Mouse (Mus musculus): Measurements from ENCODE around the gene Rhobtb3. TPM values are rescaled to one million over a fixed set of nuclear protein-coding genes. Genes with fewer than 3 reads are reported as not detected.

The Rhobtb3 gene
- 14.9 and 17.2 TPM in 2 replicates for polyA plus RNA-seq (2012; rRNA removed)

DNA sequence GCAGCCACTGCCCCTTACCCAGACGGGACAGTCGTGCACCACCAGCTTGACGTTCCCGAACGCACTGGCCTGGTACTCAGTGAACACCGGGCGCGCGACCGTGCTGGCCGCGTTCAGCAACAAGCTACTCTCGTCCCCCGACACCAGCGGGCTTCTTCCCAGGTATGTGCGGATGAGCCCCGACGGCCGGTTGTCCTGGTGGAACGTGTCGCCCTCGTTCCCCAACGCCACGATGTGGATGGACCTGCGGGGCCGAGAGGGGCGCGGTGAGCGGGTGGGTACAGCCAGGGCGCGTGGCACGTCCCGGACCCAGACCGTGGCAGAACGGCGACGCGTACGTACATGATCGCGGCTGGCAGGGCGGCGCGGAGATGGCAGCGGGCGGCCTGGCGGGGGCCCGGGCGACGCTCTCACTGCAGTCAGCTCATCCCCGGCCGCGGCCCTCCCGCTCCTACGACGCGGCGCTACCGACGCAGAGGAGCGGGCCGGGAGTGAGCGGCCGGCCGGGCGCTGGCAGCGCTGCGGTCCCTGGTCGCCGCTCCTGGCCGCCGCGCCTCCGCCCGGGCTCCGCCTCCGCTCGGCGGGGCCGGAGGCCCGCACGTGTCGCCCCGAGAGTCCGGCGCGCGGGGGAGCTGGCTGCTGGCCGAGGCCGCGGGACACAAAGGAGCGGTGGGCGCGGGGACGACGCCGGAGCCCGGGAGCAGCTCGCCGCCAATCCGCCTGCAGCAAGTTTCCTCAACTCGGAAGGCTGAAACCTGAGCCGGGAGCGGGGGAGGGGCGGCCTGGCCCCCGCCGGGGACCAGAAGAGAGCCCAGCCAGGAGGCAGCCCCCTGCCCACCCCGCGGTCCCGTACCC, at the start of gene Rhobtb3:
Gene Rhobtb3 (minus strand): TSS at position 737 of the 855 bp plus-strand sequence.
- H3K27ac ChIP-seq (ENCODE audit: insufficient read depth, low read length): peak within 1 kb of the TSS; percentile 58
- TF ChIP-seq CTCF (IDR thresholded peaks at IDR 0.05; ENCODE audit: borderline replicate concordance, insufficient read depth, low read depth, low read length): no peak
- TF ChIP-seq POLR2A (IDR thresholded peaks at IDR 0.05; ENCODE audit: borderline replicate concordance, insufficient read depth, low read length): 0 out of 2 replicates have a peak, but pooled peaks have one; percentile 9
- H3K4me3 ChIP-seq (replicated peaks; ENCODE audit: insufficient read depth, low read depth, low read length): peak within 1 kb of the TSS; percentile 76
- no peaks in the 10 kb centered on the region for H3K27me3 ChIP-seq (ENCODE audit: control insufficient read depth, insufficient read depth, low read length)
- DNase-seq: peak; percentile 67 to 78
- under 1% methylated on average over 109 of the region's 110 CpGs for WGBS
- H3K4me1 ChIP-seq (ENCODE audit: control insufficient read depth, insufficient read depth, low read length): no peaks in the 10 kb centered on the region

DNA sequence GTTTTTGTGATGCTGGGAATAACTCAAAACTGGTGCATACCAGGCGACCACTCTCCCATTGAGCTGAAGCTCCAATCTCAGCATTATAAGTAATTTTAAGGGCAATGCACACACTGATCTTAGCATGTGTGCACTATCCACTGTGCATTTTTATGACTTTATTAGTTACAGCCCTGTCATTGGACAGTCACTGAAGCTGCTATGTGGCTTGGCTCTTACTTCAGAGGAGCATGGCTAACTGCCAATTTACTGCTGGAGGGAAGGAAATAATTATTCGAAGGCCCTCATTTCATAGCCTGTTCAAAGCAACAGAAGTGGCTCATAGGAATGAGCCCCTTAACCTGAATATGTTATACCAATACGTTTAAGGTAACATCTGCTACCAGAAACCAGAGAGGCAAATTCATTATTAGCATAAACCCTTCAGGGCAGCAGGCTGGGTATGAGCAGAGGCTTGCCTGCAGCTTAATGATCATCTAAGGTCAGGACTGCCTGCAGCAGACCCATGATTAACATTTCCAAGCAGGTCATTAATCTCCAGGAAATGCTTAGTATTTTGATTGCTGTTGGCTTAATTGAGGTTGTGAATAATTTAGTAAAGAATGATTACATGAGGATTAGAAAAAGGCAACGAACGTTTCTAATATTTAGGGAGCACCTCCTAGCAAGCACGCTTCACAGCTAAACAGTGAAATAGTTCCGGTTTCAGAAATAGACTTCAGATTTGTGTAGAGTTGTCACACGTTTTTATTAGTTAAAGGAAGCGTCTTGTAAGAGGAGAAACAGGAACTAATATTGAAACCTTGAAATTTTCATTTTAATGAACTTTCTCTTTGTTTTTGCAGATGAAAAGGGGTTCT, 48.7 kb upstream of the Rhobtb3 start:
- H3K4me3 ChIP-seq (replicated peaks; ENCODE audit: insufficient read depth, low read depth, low read length): no peak overlapping the region
- DNase-seq: peak in 1 of 2 experiments; percentile 11
- no peak for TF ChIP-seq POLR2A (IDR thresholded peaks at IDR 0.05; ENCODE audit: borderline replicate concordance, insufficient read depth, low read length)
- no peak for TF ChIP-seq CTCF (IDR thresholded peaks at IDR 0.05; ENCODE audit: borderline replicate concordance, insufficient read depth, low read depth, low read length)
- H3K4me1 ChIP-seq (ENCODE audit: control insufficient read depth, insufficient read depth, low read length): no peaks in the 10 kb centered on the region
- H3K27me3 ChIP-seq (ENCODE audit: control insufficient read depth, insufficient read depth, low read length): no peaks in the 10 kb centered on the region
- whole genome bisulfite sequencing: 46% methylated on average over 9 of the region's 9 CpGs
- no peak overlapping the region for H3K27ac ChIP-seq (ENCODE audit: insufficient read depth, low read length)

DNA sequence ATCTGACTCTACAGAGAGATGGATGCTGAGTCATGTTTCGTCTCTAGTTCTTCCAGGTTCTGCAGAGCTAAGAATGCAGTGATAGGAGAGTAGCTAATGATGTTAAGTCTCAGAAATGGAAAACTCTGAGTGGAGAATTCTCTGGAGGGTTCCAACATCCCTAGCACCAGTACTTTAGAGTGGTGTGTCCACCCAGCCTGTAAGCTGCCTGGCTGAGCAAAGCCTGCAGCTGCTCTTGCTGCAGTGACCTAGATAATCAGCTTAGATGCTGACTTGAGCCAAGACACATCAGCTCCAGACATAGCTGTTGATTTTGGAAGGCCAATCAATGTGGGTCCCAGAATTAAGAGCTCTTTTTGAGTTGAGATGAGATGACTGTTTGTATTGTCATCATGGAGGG, 44.4 kb upstream of the Rhobtb3 start:
- 71% methylated on average over 1 of the region's 1 CpGs for WGBS
- TF ChIP-seq POLR2A (IDR thresholded peaks at IDR 0.05; ENCODE audit: borderline replicate concordance, insufficient read depth, low read length): no peak
- no peak for TF ChIP-seq CTCF (IDR thresholded peaks at IDR 0.05; ENCODE audit: borderline replicate concordance, insufficient read depth, low read depth, low read length)
- Histone ChIP-seq H3K27ac (ENCODE audit: insufficient read depth, low read length) (no peak overlapping the region), H3K4me3 (replicated peaks; ENCODE audit: insufficient read depth, low read depth, low read length) (no peak overlapping the region), H3K4me1 (ENCODE audit: control insufficient read depth, insufficient read depth, low read length) (no peaks in the 10 kb centered on the region), H3K27me3 (ENCODE audit: control insufficient read depth, insufficient read depth, low read length) (no peaks in the 10 kb centered on the region)
- DNase-seq: peak in 1 of 2 experiments; percentile 10

DNA sequence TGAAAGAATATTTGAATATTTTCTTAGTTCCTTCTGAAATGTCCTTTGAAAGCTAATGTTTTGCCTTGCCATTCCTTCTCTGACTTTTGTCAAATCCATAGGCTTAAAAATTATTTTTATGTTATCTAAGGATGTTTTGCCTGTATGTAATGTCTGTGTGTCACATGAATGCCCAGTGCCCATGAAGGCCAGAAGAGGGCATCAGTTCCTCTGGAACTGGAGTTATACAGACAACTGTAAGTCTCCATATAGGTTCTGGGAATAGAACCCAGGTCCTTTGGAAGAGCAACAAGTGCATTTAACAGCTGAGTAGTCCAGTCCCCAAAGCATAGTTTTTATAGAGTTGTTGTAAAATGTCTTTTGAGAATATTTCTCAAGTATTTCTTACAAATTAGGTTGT, 38.2 kb upstream of the Rhobtb3 start:
- TF ChIP-seq POLR2A (IDR thresholded peaks at IDR 0.05; ENCODE audit: borderline replicate concordance, insufficient read depth, low read length): no peak
- no peak for TF ChIP-seq CTCF (IDR thresholded peaks at IDR 0.05; ENCODE audit: borderline replicate concordance, insufficient read depth, low read depth, low read length)
- Histone ChIP-seq H3K4me3 (replicated peaks; ENCODE audit: insufficient read depth, low read depth, low read length) (no peak overlapping the region), H3K4me1 (ENCODE audit: control insufficient read depth, insufficient read depth, low read length) (no peaks in the 10 kb centered on the region)

DNA sequence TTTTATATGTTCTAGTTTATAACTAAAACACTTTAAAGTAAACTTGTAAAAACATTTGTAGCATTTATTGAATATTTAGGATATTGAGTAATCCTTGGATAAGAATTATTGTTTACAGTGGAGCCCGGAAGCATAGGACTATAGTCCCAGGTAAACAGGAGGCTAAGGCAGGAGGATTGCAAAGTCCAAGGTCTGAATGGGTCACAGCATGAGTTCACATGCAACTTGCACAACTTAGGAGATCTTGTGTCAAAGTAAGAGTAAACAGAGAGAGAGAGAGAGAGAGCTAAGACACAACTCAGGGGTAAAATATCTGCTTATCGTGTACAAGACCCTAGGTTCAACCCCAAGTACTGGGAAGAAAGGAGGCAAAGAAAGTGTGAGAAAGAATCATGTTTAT, 32.9 kb upstream of the Rhobtb3 start:
- WGBS: 91% methylated on average over 2 of the region's 2 CpGs
- no peak for DNase-seq

More for the DNA sequence above, 38.2 kb upstream of the Rhobtb3 start:
- Histone ChIP-seq H3K27ac (ENCODE audit: insufficient read depth, low read length) (no peak overlapping the region), H3K27me3 (ENCODE audit: control insufficient read depth, insufficient read depth, low read length) (no peaks in the 10 kb centered on the region)
- DNase-seq: no peak

DNA sequence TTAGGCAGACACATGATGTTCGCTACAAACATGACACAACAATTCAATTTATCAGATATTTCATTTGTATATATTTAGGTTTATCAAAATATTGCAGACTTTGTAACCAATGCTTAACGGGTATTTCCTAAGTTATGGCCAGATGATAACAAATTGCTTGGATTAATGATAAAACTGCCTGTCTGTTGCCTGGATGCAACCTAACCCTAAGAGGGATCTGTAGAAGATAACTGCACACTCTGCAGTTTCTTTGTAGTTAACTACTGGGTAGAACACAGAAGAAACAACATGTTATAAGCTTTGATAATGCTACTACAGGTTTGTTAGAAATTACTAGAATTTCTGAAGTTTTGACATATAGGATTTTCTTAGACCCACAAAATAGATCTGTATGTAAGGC, 32.5 kb upstream of the Rhobtb3 start:
- TF ChIP-seq CTCF (IDR thresholded peaks at IDR 0.05; ENCODE audit: borderline replicate concordance, insufficient read depth, low read depth, low read length) (no peak), POLR2A (IDR thresholded peaks at IDR 0.05; ENCODE audit: borderline replicate concordance, insufficient read depth, low read length) (no peak)

More for the DNA sequence above, 32.9 kb upstream of the Rhobtb3 start:
- no peak overlapping the region for H3K27ac ChIP-seq (ENCODE audit: insufficient read depth, low read length)
- H3K27me3 ChIP-seq (ENCODE audit: control insufficient read depth, insufficient read depth, low read length): no peaks in the 10 kb centered on the region
- TF ChIP-seq CTCF (IDR thresholded peaks at IDR 0.05; ENCODE audit: borderline replicate concordance, insufficient read depth, low read depth, low read length) (no peak), POLR2A (IDR thresholded peaks at IDR 0.05; ENCODE audit: borderline replicate concordance, insufficient read depth, low read length) (no peak)
- no peak overlapping the region for H3K4me3 ChIP-seq (replicated peaks; ENCODE audit: insufficient read depth, low read depth, low read length)
- no peaks in the 10 kb centered on the region for H3K4me1 ChIP-seq (ENCODE audit: control insufficient read depth, insufficient read depth, low read length)

DNA sequence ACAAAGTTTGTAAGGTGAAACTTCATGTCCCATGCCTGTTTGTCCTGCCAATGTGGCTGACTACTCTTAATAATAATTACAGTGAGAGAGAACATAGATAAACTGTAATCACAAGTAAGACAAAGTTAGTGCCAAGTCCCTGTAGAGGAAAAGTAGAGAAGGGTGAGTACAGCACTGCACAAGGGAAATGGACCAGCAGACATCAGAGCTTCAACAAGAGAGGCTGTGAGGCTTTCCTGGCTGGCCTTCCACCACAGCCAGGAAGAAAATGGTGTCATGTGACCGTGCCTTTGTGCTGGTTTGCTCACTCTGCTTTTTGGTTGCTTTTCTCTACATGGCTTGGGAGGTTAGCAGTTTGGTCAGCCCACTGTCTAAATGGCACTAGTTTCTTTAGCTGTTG, 31.9 kb upstream of the Rhobtb3 start:
- Histone ChIP-seq H3K27me3 (ENCODE audit: control insufficient read depth, insufficient read depth, low read length) (no peaks in the 10 kb centered on the region), H3K4me1 (ENCODE audit: control insufficient read depth, insufficient read depth, low read length) (no peaks in the 10 kb centered on the region), H3K4me3 (replicated peaks; ENCODE audit: insufficient read depth, low read depth, low read length) (no peak overlapping the region), H3K27ac (ENCODE audit: insufficient read depth, low read length) (no peak overlapping the region)
- WGBS: 59% methylated on average over 1 of the region's 1 CpGs
- no peak for DNase-seq
- TF ChIP-seq POLR2A (IDR thresholded peaks at IDR 0.05; ENCODE audit: borderline replicate concordance, insufficient read depth, low read length) (no peak), CTCF (IDR thresholded peaks at IDR 0.05; ENCODE audit: borderline replicate concordance, insufficient read depth, low read depth, low read length) (no peak)

More for the DNA sequence above, 32.5 kb upstream of the Rhobtb3 start:
- H3K4me3 ChIP-seq (replicated peaks; ENCODE audit: insufficient read depth, low read depth, low read length): no peak overlapping the region
- 94% methylated on average over 2 of the region's 2 CpGs for WGBS
- no peak for DNase-seq
- no peaks in the 10 kb centered on the region for H3K27me3 ChIP-seq (ENCODE audit: control insufficient read depth, insufficient read depth, low read length)
- H3K27ac ChIP-seq (ENCODE audit: insufficient read depth, low read length): no peak overlapping the region
- no peaks in the 10 kb centered on the region for H3K4me1 ChIP-seq (ENCODE audit: control insufficient read depth, insufficient read depth, low read length)

All from cerebellum, adult 2 months (tissue).